Mouse (Mus musculus) liver, postnatal 0 days (tissue): Measurements from ENCODE around the gene Cela1.

Experiments used
- CTCF ChIP-seq: sonication (generic); IDR thresholded peaks from 2 replicates; pipeline ENCODE4 v1.5.1; 2016; ENCODE audit warnings: antibody characterized with exemption, low read depth
- EP300 ChIP-seq: IDR thresholded peaks from 2 replicates; pipeline ENCODE4 v1.6.1; 2016; ENCODE audit warnings: antibody characterized with exemption, low read depth, mild to moderate bottlenecking

DNA sequence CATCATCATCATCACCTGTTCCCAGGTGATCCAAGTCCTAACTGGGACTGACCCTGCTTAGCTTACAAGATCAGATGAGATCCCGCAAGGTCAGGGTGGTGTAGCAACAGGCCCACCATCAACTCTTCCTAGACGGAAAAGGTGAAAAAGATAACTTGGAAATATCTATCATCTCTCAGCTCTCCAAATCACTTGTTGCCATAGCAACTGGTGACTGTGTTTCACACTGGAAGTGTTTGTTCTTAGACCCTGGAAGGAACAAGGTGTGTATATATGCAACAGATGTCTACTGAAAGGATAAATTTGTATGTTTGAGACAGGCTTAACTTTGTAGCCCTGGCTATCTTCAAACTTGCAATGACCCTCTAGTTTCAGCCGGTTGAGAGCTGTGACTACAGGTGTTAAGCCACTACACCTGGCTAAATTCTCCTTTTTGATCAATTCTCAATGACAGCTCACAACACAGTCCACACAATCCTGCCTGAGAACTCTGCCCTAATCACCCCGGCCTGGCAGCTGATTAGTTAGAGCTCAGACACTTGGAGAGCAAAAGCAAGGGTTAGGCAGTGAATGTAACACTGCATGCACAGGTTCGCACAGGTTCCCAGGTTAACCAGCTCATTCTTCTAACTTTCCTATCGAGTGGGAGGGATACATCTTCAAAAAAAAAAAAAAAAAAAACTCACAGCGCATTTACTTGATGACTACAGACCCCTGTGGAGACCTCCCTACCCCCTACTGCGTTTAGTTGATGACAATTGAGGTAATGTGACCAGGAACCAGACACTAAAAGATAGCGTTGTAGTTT is 22.1 kb downstream of the Cela1 start:
- TF ChIP-seq CTCF (no peak), EP300 (no peak)
